Mouse (Mus musculus) midbrain, embryonic 11.5 days (tissue): ENCODE measurements around the gene Atp5l. TPM values are rescaled to one million over a fixed set of nuclear protein-coding genes. Genes with fewer than 3 reads are reported as not detected.
A peak's percentile ranks its signal among the peaks of the same experiment; 100 is the strongest.

ENCODE experiments used
- ATAC-seq: fragments of 200-750 bp; cut with Nextera tagmentation; 2 replicates; pipeline ENCODE4 v1.8.0; 2017; ENCODE audit warnings: moderate TSS enrichment, moderate library complexity; ENCODE audit not compliant: low FRiP score
- DNase-seq: peaks from one replicate; pipeline ENCODE4 v3.0.0; 2015; ENCODE audit warnings: low spot score; ENCODE audit errors: missing footprints
- H3K27ac ChIP-seq: fragments of 300-500 bp; sonication (generic); 2 replicates; pipeline ENCODE4 v1.5.1; 2014; ENCODE audit warnings: low read depth, low read length
- H3K27me3 ChIP-seq: fragments of 300-500 bp; sonication (generic); 2 replicates; pipeline ENCODE4 v1.6.1; 2014; ENCODE audit warnings: mild to moderate bottlenecking, low read length, moderate library complexity, mixed read lengths; ENCODE audit not compliant: control insufficient read depth, insufficient read depth
- H3K36me3 ChIP-seq: fragments of 300-500 bp; sonication (generic); 2 replicates; pipeline ENCODE4 v1.6.1; 2014; ENCODE audit warnings: mild to moderate bottlenecking, low read length, moderate library complexity, mixed read lengths; ENCODE audit not compliant: control insufficient read depth, insufficient read depth
- H3K4me1 ChIP-seq: fragments of 300-500 bp; sonication (generic); 2 replicates; pipeline ENCODE4 v1.6.1; 2014; ENCODE audit warnings: low read length; ENCODE audit not compliant: control insufficient read depth, insufficient read depth
- H3K4me2 ChIP-seq: fragments of 300-500 bp; sonication (generic); 2 replicates; pipeline ENCODE4 v1.6.1; 2014; ENCODE audit warnings: mild to moderate bottlenecking, moderate library complexity
- H3K4me3 ChIP-seq: fragments of 300-500 bp; sonication (generic); 2 replicates; pipeline ENCODE4 v1.5.1; 2014; ENCODE audit warnings: low read depth, low read length
- H3K9ac ChIP-seq: fragments of 300-500 bp; sonication (generic); 2 replicates; pipeline ENCODE4 v1.6.1; 2014; ENCODE audit warnings: low read length
- H3K9me3 ChIP-seq: fragments of 300-500 bp; sonication (generic); 2 replicates; pipeline ENCODE4 v1.6.1; 2016; ENCODE audit warnings: low read length; ENCODE audit not compliant: control insufficient read depth
- WGBS: fragments of 180-500 bp; shearing (Covaris S2); extraction: QIAGEN DNeasy Blood & Tissue Kit; methylation state at CpG from one replicate; pipeline ENCODE4 v1.1.7; 2014; 5-methylcytosine and 5-hydroxymethylcytosine counted together
- polyA plus RNA-seq: library from polyadenylated mRNA; unstranded; fragments of >200 nt; fragmentation: Nextera tagmentation; extraction: Ambion mirVana; gene quantifications from 2 replicates; pipeline ENCODE4 v1.2.1, GENCODE M21; 2014

Atp5l gene
- polyA plus RNA-seq, 1 experiment from 2014 or later = 619 TPM

DNA sequence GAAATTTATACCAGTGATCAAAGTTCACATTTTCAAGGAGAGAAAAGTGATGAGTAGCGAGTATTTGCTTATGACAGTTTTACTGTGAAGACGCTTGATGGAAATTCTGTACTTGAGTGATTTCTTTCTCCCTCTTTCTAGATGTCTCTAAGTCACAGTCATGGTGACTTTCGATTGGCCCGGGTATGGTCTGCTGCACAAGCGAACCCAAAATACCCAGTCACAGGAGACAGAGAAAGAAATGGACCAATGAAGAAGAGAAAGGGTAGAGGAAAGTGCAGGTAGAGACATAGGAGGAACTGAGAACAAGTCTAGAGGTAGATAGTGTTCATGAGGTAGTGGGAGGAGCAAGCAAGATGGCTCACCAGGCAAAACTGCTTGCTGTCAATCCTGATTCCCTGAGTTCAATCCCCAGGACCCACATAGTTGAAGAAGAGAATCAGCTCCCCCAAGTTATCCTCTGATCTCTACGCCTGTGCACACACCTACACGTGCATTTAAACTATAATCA lies 32.4 kb downstream of the Atp5l start:
- Histone ChIP-seq H3K36me3 (no peaks in the 10 kb centered on the region), H3K27ac (no peak overlapping the region), H3K9me3 (no peaks in the 10 kb centered on the region), H3K4me3 (no peak overlapping the region), H3K27me3 (no peaks in the 10 kb centered on the region), H3K4me2 (no peak overlapping the region), H3K9ac (no peak overlapping the region), H3K4me1 (no peaks in the 10 kb centered on the region; the same call in 1 of the 2 replicates)
- DNase-seq (no peak), ATAC-seq (no peak)
- 89% methylated on average over 7 of the region's 7 CpGs for WGBS

DNA sequence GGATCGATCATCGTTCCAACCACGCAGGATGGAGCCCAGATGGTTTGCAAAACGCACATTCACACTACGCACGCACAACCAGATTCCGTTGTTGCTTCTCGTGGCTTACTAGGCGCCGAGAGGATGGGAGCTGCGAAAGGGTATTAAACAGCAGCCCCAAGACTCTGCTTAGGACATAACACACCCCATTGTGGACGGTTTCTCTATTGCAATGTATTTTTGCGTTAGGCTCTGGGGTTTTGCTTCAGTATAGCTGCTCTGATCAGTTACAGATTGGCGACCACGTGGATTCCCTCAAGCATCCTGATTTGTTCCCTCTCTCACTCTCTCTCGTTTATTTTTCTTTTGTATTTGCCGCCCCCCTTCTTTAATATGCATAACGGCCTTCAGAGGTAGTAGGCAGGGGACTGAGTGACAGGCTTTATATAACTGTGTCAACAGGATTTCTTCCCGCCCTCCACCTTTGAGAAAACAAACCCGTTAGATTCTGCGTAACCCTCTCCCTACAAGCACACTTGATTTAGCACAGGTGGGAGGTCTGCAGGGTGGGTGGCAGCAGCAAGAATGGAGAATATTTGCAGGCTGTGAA lies 37.5 kb downstream of the Atp5l start:
- no peaks in the 10 kb centered on the region for H3K27me3 ChIP-seq
- DNase-seq (peak; percentile 94), ATAC-seq (no peak)
- H3K36me3 ChIP-seq = no peaks in the 10 kb centered on the region
- H3K27ac ChIP-seq = peak overlapping the region; percentile 99
- peaks cover 21% of the 10 kb centered on the region for H3K4me1 ChIP-seq
- no peaks in the 10 kb centered on the region for H3K9me3 ChIP-seq
- 1% methylated on average over 21 of the region's 21 CpGs for WGBS
- peak overlapping the region; percentile 99 for H3K4me3 ChIP-seq
- peak overlapping the region; percentile 93 for H3K4me2 ChIP-seq
- peak overlapping the region; percentile 92 for H3K9ac ChIP-seq

DNA sequence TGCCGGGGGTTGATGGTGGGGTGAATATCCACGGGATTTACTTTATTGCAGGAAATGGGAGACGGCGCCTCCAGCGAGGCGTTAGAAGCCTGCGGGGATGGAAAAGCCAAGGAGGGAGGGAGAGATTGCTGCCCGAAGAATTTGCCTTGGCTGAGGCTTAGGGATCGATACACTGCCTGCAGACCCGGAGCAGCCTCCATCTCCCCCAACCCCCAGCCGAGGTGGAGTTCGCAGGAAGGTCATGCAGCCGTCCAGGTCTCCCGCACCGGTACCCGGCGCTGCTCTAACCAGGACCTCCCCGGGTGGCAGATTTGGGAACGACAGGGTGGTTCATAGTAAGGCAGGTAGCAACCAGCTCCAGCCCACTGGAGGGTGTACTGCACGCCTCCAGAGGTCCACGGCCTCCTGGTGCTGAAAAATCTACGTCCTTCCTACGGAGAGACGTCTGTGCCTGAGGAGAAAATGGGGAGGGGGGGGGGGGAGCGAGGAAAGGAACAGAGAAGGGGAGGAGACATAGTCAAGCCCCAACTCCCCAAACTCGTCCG lies 38.0 kb downstream of the Atp5l start:
- Histone ChIP-seq H3K27ac (peak overlapping the region; percentile 99), H3K9me3 (no peaks in the 10 kb centered on the region), H3K4me1 (peaks cover 22% of the 10 kb centered on the region), H3K4me3 (peak overlapping the region; percentile 99), H3K27me3 (no peaks in the 10 kb centered on the region), H3K4me2 (peak overlapping the region; percentile 93), H3K9ac (peak overlapping the region; percentile 92), H3K36me3 (no peaks in the 10 kb centered on the region)
- no peak for DNase-seq
- peak; percentile 62 for ATAC-seq
- under 1% methylated on average over 26 of the region's 27 CpGs for WGBS

DNA sequence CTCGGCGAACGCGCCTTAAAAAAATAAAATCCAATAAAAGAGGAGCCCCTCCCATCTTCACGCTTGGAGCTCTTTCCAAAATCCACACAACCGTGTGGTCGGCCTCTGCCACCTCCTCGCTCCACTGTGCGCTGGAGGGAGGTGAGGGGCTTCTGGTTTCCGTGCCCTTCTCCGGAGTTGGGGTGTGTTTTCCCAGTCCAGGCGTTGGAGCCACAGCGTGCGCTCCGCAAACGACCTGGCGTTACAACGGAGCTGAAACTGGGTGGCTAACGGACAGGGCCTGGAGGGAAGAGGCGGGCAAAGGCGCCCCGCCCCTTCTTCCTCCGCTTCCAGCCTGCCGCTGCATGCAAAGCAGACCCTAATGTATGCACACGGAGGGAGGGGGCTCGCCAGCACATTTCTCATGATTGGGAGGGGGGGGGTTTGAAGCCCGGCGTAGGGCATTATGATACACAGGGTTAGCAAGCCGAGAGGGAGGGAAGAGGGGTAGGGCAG lies 38.6 kb downstream of the Atp5l start:
- peak overlapping the region; percentile 93 for H3K4me2 ChIP-seq
- WGBS = under 1% methylated on average over 28 of the region's 29 CpGs
- H3K4me3 ChIP-seq = peak overlapping the region; percentile 99
- H3K27me3 ChIP-seq = no peaks in the 10 kb centered on the region
- ATAC-seq (peak; percentile 77), DNase-seq (peak; percentile 98)
- H3K4me1 ChIP-seq = peaks cover 22% of the 10 kb centered on the region
- H3K27ac ChIP-seq = peak overlapping the region; percentile 99
- no peaks in the 10 kb centered on the region for H3K36me3 ChIP-seq
- peak overlapping the region; percentile 92 for H3K9ac ChIP-seq
- H3K9me3 ChIP-seq = no peaks in the 10 kb centered on the region

DNA sequence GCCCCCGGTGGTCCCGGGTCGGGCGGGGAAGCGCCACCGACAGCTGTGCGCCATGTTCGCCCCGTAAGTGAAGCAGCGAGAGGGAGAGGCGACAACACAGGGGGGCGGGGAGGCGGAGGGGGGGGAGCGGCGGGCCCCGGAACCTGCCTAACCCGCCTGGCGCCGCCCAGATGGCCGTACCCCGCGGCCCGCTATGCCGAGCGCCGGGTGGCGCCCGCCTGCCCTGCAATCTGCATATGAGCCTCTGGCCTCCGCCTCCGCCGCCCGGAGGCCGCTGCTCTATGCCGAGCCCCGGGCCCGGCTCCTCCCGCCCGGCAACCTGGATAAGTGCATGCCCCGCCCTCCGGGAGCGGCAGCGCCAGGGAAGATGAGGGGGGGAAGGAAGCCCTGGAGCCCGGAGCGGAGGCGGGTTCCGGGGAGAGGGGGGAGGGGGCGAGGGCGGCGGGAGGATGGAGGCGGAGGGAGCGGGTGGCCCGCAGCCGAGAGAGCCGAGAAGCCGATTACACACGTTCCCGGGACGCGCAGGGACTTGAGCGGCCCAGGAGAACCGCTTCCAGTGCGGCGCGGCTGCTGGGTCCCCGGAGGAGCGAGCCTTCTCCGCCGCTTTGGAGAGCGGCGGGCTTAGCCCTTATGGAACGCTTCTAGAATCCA lies 39.2 kb downstream of the Atp5l start, which contains the start of gene Kmt2a:
Gene Kmt2a (minus strand): TSS at position 76 of the 651 bp plus-strand sequence.
- Histone ChIP-seq H3K9me3 (no peaks in the 10 kb centered on the region), H3K27ac (peak within 1 kb of the TSS; percentile 99), H3K36me3 (no peaks in the 10 kb centered on the region), H3K4me3 (peak within 1 kb of the TSS; percentile 99), H3K4me1 (peaks cover 22% of the 10 kb centered on the region), H3K4me2 (peak within 1 kb of the TSS; percentile 97), H3K9ac (peak within 1 kb of the TSS; percentile 96), H3K27me3 (no peaks in the 10 kb centered on the region)
- DNase-seq = peak; percentile 100
- WGBS = under 1% methylated on average over 60 of the region's 71 CpGs
- peak; percentile 81 for ATAC-seq

DNA sequence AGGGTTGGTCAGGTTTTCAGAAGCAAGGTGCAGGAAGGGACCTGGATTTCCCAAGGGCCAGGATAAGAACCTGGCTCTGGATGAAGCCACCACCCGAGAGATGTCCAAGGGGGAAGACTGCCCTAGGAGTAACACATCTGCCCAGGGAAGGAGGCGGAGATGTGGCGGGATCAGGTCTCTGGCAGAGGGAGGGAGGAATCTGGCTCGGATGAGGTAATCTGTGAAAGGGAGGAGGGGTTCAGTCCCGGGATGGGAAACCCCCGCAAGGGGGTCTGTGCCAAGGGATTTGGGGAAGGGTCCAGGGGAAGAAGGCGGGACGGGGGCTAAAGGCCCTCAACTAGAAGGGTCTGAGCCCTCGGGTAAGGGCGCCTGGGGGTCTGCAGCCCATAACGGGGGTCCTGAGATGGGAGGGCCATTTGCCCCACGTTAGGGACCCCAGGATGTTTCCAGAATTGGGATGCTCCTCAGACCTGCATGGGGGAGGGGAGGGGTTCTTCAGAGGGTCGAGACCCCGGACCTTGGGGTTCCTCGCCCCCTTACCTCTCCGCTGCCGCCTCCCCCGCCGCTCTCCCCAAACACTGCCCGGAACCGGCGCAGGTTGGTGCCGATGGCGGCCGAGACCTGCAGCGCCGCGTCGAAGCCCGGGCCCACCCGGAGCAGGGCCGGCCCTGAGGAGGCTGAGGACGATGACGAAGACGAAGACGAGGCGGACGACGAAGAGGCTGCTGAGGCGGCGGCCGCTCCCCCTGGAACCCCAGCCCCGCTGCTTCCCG lies 40.0 kb downstream of the Atp5l start:
- H3K4me1 ChIP-seq = peaks cover 24% of the 10 kb centered on the region

DNA sequence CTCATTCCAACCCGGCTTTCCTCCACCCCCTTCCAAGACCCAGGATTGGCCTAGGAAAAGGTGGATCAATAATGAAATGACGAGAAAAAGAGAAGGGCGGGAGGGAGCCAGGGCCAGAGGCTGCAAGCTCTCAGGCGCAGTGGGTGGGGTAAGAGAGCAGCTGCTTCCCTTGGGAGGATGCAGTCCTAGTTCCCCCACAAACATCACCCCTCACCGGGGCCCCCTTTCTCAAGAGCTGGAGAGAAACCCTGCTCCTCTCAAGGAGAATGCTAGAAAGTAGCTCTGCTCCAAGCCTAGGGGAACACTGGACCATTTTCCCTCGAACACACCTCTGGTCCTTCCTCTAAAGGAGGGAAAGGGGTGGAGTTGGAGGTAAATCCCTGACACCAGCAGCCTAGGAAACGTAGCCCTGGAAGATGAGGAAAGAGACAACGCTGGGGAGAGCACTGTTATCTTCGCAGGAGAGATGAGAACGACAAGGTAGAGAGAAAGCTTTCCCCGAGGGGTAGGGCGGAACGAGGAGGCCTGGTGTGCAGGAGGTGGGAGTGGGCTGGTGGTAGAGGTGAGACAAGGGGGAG lies 40.8 kb downstream of the Atp5l start:
- H3K27me3 ChIP-seq = no peaks in the 10 kb centered on the region
- ATAC-seq = no peak
- WGBS = under 1% methylated on average over 13 of the region's 13 CpGs
- peak overlapping the region; percentile 96 for H3K9ac ChIP-seq
- no peaks in the 10 kb centered on the region for H3K9me3 ChIP-seq
- H3K4me2 ChIP-seq = peak overlapping the region; percentile 97
- H3K36me3 ChIP-seq = no peaks in the 10 kb centered on the region
- peak overlapping the region; percentile 99 for H3K4me3 ChIP-seq
- peak overlapping the region; percentile 83 for H3K27ac ChIP-seq
- DNase-seq = peak; percentile 87
- peaks cover 27% of the 10 kb centered on the region for H3K4me1 ChIP-seq

More for the DNA sequence above, 40.0 kb downstream of the Atp5l start:
- H3K9ac ChIP-seq = peak overlapping the region; percentile 96
- H3K27ac ChIP-seq = peak overlapping the region; percentile 83
- peak overlapping the region; percentile 97 for H3K4me2 ChIP-seq
- peak overlapping the region; percentile 99 for H3K4me3 ChIP-seq
- no peaks in the 10 kb centered on the region for H3K9me3 ChIP-seq
- ATAC-seq (peak; percentile 10; the same call in 1 of the 2 replicates), DNase-seq (peak; percentile 92)
- no peaks in the 10 kb centered on the region for H3K36me3 ChIP-seq
- H3K27me3 ChIP-seq = no peaks in the 10 kb centered on the region
- under 1% methylated on average over 40 of the region's 44 CpGs for WGBS

DNA sequence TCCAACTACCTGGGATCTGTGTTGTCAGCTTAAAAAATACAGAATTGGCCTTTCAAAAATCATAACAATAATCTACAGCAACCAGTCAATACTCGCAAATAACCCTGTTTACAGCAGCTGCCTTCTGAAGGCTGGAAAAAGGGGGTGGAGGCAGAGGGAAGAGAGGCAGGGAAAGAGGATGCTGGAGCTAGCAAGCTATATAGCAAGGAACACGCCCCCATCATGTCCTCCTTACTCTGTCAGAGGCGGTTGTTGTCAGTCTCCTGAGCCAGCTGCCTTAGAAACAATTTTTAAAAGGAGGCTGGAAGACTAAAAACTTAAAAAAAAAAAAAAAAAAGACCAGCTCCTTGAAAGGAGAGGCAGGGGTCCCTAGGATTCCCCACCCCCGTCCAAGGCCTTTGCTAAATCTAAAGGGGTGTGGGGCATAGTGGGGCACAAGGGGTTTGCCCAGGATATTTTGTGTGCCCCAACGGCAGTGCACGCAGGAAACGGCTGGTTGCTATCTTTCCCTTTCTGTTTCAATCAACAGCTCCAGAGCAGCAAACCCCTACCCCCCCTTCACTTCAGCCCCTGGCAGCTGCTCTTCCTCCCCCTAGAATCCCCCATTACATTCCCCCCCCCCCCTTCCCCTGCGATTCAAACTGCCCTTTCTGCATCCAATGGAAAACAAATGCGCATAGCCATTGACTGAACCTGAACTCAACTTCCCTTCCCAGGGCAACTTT lies 41.6 kb downstream of the Atp5l start:
- ATAC-seq (no peak), DNase-seq (peak; percentile 73)
- Histone ChIP-seq H3K4me1 (peaks cover 27% of the 10 kb centered on the region), H3K4me2 (peak overlapping the region; percentile 97), H3K27ac (peak overlapping the region; percentile 83; the same call in 1 of the 2 replicates), H3K36me3 (no peaks in the 10 kb centered on the region), H3K9ac (peak overlapping the region; percentile 96; the same call in 1 of the 2 replicates), H3K4me3 (peak overlapping the region; percentile 99), H3K27me3 (no peaks in the 10 kb centered on the region), H3K9me3 (no peaks in the 10 kb centered on the region)
- 42% methylated on average over 9 of the region's 9 CpGs for WGBS
